Mouse (Mus musculus) embryonic stem cell, embryonic (primary cell): ENCODE results near the gene Zbtb40.

Experiments used
- CTCF ChIA-PET, 4 experiments: fragments of 300-600 bp in 2 of 4; fragments of 350-600 bp in 2 of 4; sonication (Branson Sonifier 250); formaldehyde crosslinking; loops; one replicate each; lab custom pipeline; 2022; ENCODE audit warnings: inconsistent platforms in 2 of 4; lab: Charles Lee
- POLR2A ChIA-PET, 4 experiments: fragments of 300-600 bp in 2 of 4; fragments of 350-600 bp in 2 of 4; sonication (Branson Sonifier 250); formaldehyde crosslinking; loops; one replicate each; lab custom pipeline; 2022; ENCODE audit warnings: antibody characterized with exemption in 4 of 4, inconsistent platforms in 1 of 4; lab: Charles Lee

The Zbtb40 gene

DNA sequence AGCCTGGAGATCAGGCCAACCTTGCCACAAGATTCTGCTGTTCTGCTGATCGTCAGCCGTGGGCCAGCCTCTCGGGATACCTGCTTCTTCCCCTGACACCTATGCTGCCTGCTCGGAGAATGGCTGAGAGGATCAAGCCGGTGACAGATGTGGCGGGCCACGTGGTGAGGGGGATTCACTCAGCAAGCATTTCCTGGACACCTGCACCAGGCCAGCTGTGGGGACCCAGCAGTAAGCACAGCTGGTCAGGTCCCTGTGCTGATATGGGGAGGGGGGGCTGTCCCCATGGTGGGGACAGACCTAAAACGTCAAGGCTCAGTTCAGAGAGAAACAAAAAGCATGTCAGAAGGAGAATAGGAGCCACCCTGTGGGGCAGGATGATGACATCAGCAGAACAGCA, 79.5 kb downstream of the Zbtb40 start:
- CTCF ChIA-PET, result interaction anchor here (0.5 to 4.7 kb wide), 19 partner anchors 13 to 756 kb away, joined by 3 to 43 read pairs (median 4); no protein-coding TSS in a partner anchor
- POLR2A ChIA-PET, result interaction anchor here in 2 of 4 experiments (0.6 to 2.3 kb wide), 6 partner anchors 12 to 178 kb away, joined by 3 to 10 read pairs (median 3); partner anchors contain the start of gene Epha8 (in 1 of the 2)

DNA sequence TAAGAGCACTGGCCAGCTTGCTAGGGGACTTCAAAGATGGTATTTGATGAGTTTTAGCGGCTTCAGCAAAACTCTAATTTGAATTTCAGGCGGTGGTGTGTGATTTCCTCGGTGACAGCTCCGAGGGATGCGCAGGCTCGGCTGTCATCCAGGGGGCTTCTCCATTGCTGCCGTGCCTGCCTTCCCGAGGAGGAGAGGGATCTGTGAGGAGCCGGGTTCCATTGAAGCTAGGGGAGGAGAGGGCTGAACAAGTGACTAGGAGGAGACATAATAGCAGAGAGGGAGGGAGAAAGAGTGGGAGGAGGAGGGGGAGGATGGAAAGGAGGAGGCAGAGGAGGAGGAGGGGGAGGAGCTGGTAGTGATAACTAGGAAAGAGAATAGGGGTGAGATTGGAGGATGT, 81.1 kb downstream of the Zbtb40 start:
- CTCF ChIA-PET, result interaction anchor here in 3 of 4 experiments (0.9 to 4.7 kb wide), 6 partner anchors 14 to 80 kb away, joined by 3 to 43 read pairs (median 3); no protein-coding TSS in a partner anchor
- POLR2A ChIA-PET, result interaction anchor here in 1 of 4 experiments (0.7 kb wide), 1 partner anchor 1121 kb away, joined by 3 read pairs; no protein-coding TSS in a partner anchor

DNA sequence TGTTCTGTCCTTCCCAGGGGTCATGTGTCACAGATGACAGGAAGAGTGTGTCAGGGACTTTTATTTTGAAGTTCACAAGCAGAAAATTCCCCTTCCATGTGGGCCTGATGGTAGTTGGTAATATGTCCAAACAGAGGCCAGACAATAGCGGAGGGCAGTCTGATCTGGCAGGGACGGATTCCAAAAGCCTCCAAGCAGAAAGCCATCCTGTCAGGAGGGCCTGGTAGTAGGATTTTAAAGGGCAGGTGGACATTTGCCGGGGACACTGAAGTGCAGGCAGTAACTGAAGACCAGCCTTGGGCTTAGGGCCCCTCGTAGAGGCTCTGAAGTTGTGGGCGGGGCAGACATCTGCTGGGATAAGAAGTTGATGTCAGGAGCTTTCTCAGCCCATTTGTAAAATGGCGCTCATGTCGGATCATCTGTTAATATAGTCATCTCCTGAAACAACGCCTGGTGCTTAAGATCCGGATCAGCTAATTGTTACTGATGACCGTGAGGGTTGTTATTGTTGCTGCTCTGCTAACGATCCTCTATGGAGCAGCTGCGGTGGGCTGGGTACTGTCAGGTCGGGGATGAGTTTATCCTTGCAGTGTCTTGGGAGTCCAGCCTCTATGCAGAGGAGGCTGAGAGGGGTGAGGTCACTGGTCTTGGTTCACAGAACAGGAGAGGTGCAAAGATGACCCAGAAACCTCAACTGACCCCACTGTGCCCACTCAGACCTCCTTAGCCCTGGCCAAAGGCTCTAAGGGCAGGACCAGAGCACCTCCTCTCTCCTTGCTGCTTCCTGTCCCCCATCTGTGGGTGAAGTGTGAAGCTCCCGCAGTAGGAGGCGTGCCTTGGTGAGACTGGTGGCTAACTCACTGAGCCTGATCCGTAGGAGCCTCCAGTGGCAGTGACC, 81.9 kb downstream of the Zbtb40 start:
- POLR2A ChIA-PET, result interaction anchor here in 3 of 4 experiments (0.6 to 1.6 kb wide), 4 partner anchors 9 to 544 kb away, joined by 3 to 4 read pairs (median 4); partner anchors contain the start of gene C1qc (in 1 of the 3)
- CTCF ChIA-PET, result interaction anchor here (0.6 to 4.7 kb wide), 14 partner anchors 14 to 925 kb away, joined by 3 to 43 read pairs (median 4); no protein-coding TSS in a partner anchor

DNA sequence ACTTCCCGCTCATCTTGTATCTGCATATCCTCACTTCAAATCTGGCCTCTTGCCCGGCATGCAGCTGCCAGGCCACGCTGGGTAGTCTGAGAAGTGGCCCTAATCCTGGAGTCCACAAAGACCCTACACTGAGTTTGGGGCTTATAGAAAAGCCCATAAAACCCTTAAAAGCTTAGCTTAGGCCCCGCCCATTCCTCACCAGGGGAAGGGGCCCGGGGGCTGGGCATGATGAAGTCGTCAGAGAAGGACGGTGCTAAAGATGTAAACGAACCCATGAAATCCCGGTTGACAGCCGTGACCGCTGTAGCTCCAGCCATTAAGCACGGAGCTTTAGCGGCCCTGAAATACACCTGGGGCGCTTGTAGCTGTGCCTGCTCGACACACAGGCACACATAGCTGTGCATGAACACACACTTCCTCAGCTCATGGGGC, 83.6 kb downstream of the Zbtb40 start:
- ChIA-PET POLR2A (interaction anchor here in 3 of 4 experiments (0.7 to 1.6 kb wide), 3 partner anchors 9 to 72 kb away, joined by 3 read pairs; partner anchors contain the start of gene C1qc (in 1 of the 3)), CTCF (interaction anchor here in 3 of 4 experiments (0.5 to 4.2 kb wide), 8 partner anchors 16 to 50 kb away, joined by 3 to 12 read pairs (median 6); no protein-coding TSS in a partner anchor)

DNA sequence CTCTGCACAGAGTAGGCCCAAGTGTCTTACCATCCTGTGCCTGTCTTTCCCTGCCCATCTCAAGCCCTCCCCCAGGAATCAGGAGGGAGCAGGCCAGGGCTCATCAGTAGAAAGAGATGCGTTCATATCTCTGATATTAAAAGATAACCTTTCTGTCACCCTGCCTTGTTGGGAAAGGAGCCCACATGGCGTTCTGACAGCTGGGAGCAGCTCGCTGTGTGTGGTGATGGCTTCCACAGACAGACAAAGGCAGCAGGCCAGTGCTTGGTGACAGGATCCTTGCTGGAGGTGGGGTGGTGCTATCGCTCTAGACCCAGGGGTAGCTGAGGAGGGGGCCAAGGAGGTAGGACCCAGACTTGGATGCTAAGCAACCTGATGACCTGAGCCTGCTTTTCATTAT, 86.2 kb downstream of the Zbtb40 start:
- ChIA-PET CTCF (interaction anchor here in 3 of 4 experiments (0.6 to 4.2 kb wide), 11 partner anchors 8 to 574 kb away, joined by 3 to 15 read pairs (median 5); no protein-coding TSS in a partner anchor), POLR2A (interaction anchor here in 2 of 4 experiments (0.5 to 1.2 kb wide), 2 partner anchors 46 to 1276 kb away, joined by 3 read pairs; no protein-coding TSS in a partner anchor)

DNA sequence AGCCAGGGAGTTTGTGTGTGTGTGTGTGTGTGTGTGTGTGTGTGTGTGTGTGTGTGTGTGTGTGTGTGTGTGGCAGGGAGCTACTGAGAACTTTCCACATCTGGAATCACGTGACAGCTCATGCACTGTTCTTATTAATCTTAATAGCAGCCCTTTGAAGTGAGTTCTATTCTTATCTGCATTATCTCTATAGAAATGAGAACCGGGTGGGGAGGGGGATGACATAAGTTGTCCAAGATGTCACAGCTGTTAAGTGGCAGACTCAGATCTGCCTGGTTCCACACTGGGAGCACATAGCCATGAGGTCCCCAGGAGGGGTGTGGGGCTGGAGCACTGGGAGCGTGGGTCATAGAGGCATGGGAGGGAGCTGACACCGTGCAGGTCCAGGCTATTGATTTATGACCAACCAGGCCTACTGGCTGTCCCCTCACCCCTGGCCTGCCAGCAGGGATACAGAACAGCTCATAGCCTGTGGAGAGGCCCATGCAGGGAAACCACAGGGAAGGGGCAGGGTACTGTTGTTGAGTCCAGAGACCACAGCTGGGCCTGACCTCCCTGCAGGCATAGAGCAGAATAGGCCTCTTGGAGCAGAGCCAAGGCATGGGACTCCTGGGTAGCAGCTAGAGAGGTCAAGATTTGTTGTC, 86.8 kb downstream of the Zbtb40 start:
- CTCF ChIA-PET, result interaction anchor here in 3 of 4 experiments (0.6 to 2.4 kb wide), 13 partner anchors 8 to 574 kb away, joined by 3 to 15 read pairs (median 5); no protein-coding TSS in a partner anchor

DNA sequence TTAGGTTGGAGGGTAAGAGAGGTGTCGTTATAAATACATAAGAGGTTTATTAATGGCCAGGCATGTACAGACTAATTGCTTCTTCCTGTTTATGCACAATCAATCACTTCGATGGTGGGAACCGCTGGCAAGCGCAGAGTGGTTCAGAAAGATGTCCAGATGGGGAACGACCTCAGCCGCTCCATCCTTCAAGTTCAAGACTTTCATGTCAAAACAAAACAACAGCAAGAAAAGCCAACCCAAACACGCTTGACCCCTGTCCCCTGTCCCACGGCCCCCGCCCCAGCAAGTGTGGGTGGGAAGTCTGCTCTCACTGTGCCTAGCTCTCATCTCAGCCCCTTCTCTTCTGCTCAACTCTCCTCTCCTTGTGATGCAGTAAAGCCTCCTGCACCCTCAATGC, 88.0 kb downstream of the Zbtb40 start:
- CTCF ChIA-PET, result interaction anchor here in 3 of 4 experiments (0.6 to 3.6 kb wide), 7 partner anchors 10 to 276 kb away, joined by 3 to 16 read pairs (median 4); no protein-coding TSS in a partner anchor

More for the DNA sequence above, 86.8 kb downstream of the Zbtb40 start:
- POLR2A ChIA-PET, result interaction anchor here in 3 of 4 experiments (0.5 to 1.2 kb wide), 6 partner anchors 20 to 1276 kb away, joined by 3 to 4 read pairs (median 4); no protein-coding TSS in a partner anchor

DNA sequence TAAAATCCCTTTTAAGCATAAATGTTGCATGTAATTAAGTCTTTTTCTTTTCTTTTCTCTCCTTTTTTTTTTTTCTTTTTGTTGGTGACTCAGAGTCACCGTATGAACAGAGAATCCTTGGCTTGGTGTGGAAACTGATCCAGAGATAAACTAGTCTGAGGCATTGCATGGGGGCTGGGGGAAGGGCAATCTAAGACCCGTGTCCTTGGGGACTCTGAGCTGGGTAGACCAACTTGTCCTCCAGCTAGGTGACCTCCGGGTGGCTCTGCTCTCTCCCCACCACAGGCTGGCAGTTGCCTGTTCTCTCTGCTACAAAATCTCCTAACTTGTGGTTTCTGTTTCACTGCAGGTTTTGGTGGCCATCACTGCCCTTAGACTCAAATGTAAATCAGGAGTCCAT, 88.5 kb downstream of the Zbtb40 start:
- POLR2A ChIA-PET, result interaction anchor here in 3 of 4 experiments (0.6 to 1.4 kb wide), 3 partner anchors 11 to 442 kb away, joined by 3 to 4 read pairs (median 3); no protein-coding TSS in a partner anchor
- CTCF ChIA-PET, result interaction anchor here in 3 of 4 experiments (0.6 to 3.6 kb wide), 4 partner anchors 11 to 85 kb away, joined by 3 to 16 read pairs (median 4); no protein-coding TSS in a partner anchor

More for the DNA sequence above, 88.0 kb downstream of the Zbtb40 start:
- POLR2A ChIA-PET, result interaction anchor here in 2 of 4 experiments (0.6 to 1.2 kb wide), 2 partner anchors 21 to 1816 kb away, joined by 3 read pairs; no protein-coding TSS in a partner anchor

DNA sequence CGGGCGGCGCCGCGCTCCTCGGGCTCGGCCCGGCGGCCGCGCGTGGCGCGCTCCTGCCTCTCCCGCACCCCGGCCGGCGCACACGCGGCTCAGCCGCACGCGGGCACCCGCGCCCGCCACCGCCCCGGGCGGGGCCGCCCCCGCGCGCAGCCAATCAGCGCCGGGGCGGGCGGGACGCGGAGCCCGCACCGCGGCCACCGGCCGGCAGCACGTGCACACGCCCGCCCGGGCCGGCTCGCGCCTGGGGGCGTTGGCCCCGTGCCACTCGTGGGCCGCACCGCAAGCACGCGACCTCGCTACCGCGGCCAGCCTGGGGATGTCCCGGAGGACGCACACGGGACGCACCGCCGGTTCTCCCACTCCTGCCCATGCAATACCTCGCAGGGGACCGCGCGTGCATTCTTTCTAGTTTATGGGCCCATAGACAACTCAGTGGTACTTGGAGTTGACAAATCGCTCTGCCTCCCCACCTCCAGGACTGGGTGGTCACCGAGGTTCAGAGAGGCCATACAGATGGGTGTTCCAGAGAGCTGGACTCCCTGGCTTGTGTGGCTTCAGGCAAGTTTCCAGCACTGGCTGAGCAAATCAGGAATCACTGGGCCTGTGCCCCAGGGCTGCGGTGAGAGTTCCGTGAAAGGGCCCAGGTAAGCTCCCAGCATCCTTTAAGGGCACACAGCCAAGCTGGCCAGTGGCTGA, 91.7 kb downstream of the Zbtb40 start, which contains the start of gene Epha8:
Epha8 (minus strand) TSS at position 66 of the 696 bp plus-strand sequence.
- CTCF ChIA-PET, result interaction anchor here in 3 of 4 experiments (0.5 to 3.6 kb wide), 8 partner anchors 14 to 779 kb away, joined by 3 to 16 read pairs (median 5); no protein-coding TSS in a partner anchor

DNA sequence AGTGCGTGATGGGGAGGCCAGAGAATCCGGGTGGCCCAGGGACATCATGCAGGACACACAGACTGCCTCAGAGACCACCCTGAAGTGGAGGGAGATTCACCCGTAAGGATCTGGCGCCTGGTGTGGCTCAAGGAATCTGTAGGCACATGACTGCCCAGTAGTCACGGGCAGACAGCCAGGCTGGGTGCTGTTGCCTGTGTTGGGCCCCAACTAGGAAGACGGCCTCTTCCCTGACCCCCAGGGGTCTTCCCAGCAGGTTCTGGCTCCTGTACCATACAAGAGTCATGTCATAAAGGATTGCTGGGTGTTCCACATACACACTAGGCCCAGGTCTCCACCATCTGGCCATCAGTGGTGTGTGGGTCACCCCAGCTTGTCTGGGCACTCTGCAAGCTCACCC, 94.0 kb downstream of the Zbtb40 start:
- ChIA-PET CTCF (interaction anchor here in 1 of 4 experiments (0.6 kb wide), 1 partner anchor 529 kb away, joined by 3 read pairs; no protein-coding TSS in a partner anchor), POLR2A (no interaction called here)

More for the DNA sequence above, 91.7 kb downstream of the Zbtb40 start, which contains the start of gene Epha8:
- POLR2A ChIA-PET, result interaction anchor here in 2 of 4 experiments (1.0 to 1.5 kb wide), 2 partner anchors 13 to 71 kb away, joined by 3 to 7 read pairs; partner anchors contain the start of gene C1qb (in 1 of the 2)

DNA sequence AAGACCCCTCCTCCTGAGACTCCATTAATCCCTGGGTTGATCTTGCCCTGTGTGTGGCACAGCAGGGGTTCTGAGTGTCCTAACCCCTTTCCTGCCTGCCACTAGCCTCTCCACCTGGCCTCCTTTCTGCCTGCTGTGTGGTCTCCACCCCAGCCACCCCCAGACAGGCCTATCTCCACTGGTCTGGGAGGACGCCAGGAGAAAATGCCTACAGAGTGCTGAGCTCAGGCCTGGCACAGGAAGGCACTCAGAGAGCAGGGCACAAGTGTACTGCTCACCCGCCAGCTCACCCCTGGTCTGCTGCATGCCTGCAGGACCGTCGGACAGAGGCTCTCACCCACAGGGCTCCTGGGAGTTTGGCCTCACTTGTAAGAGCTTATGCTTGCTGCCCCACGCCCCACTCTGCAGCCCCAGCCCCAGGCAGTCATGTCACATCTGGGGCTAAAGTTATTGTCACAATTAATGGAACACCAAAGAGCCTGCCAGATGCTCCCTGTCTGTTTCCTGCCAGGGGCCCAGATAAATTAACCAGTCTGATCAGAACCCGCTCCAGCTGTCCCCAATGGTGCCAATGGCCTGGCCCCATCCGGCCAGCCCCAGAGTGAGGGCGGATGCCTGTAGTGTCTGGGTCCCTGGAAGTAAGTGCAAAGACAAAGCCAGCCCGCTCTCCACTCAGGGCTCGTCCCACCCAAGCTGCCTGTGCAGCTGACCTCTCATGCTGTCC, 99.2 kb downstream of the Zbtb40 start:
- ChIA-PET CTCF (interaction anchor here in 3 of 4 experiments (0.6 to 3.0 kb wide), 7 partner anchors 20 to 210 kb away, joined by 3 to 14 read pairs (median 4); no protein-coding TSS in a partner anchor), POLR2A (interaction anchor here in 1 of 4 experiments (1.3 to 1.5 kb wide), 2 partner anchors 9 to 22 kb away, joined by 3 read pairs; no protein-coding TSS in a partner anchor)

DNA sequence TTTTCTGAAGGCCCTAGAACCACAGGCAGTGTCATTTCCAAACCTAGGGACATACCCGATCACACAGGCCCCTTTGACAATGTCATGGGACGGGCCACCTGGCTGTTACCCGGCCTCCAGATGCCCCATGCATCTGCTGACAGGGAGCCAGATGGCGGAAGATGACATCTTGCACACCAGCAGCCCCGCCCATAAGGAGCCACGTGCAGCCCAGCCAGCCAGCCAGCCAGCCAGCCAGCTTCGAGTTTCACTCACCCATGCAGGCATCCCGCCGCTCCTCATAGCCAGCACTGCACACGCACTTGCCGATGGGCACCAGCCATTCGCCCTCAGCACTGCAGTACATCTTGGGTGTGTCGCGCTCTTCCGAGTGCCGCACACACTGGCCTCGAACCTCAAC, 103.2 kb downstream of the Zbtb40 start:
- POLR2A ChIA-PET, result interaction anchor here in 1 of 4 experiments (2.1 kb wide), 1 partner anchor 11 kb away, joined by 4 read pairs; no protein-coding TSS in a partner anchor
- CTCF ChIA-PET, result interaction anchor here in 3 of 4 experiments (0.5 to 1.9 kb wide), 5 partner anchors 16 to 40 kb away, joined by 3 to 5 read pairs (median 4); no protein-coding TSS in a partner anchor

DNA sequence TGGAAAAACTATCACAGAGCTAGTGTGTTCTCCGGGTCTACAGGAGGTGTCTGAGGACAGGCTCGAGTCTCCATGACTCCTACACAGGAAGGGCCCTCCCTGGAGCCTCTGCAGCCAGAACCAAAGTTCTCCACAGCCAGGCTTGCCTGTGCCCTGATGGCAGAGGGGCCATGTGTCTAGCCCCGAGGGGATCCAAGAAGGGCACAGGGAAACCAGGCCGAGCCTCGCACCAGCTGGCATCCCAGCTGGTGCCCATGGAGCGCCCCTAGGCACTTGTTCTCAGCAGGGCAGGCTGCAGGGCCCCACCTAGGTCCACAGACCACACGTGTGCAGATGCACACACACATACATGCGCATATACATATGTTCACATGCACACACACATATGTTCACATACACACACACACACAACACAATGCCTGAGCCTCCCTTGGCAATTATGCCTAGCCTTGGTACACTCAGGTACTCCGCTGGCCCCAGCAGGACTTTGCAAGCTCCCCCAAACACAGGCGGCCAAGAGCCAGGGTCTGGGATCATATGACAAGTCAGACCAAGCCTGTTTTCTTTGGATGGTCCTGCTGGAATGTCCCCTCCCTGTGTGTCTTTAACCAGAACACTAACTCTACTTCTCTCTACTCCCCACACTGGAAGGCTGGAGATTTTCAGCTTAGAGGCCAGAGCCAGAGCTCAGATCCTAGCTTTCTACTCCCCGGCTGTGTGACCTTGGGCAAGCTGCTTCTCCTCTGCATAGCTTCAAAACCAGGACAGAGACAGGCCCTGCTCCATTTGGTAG, 103.8 kb downstream of the Zbtb40 start:
- POLR2A ChIA-PET, result interaction anchor here in 1 of 4 experiments (2.1 kb wide), 1 partner anchor 10 kb away, joined by 4 read pairs; no protein-coding TSS in a partner anchor
- CTCF ChIA-PET, result interaction anchor here (0.5 to 1.9 kb wide), 7 partner anchors 16 to 39 kb away, joined by 3 to 6 read pairs (median 4); no protein-coding TSS in a partner anchor

DNA sequence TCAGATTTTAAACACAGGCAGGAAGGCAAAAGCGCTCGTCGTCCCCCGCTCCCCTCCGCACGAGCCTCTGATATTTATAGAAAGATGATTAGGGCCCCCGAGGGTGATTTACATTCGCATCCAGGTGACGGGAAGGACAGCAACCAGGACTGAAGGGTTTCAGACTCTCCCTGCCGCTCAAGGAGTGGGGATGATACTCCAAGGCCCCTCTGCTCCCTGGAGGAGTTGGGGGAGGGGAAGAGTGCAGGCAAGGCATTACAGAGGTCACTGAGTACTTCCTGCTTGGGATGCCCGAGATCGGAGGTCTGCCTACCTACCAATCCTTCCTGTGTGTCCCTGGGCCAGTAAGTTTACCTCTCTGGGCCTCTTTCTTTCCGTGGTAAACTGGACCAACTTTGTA, 105.4 kb downstream of the Zbtb40 start:
- ChIA-PET POLR2A (no interaction called here), CTCF (interaction anchor here in 1 of 4 experiments (1.1 kb wide), 1 partner anchor 14 kb away, joined by 7 read pairs; no protein-coding TSS in a partner anchor)

DNA sequence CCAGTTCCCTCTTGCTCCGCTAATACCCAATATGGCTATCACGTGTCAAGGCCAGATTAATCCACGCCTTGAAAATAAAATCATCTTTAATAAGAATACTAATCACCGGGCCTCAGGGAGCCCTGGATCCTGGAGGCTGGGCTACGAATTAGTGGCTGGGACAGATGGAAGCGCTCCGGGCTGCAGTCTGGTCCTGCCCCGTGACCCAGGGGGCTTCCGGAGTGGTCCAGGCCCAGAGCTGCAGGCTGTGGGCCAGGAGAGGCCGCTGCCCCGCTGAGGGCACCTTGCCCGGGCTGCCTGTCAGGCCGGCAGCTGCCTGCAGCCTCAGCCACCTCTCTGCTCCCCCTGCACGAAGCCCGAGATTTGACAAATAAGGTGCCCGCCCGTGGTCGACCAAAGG, 105.8 kb downstream of the Zbtb40 start:
- ChIA-PET POLR2A (no interaction called here), CTCF (interaction anchor here in 2 of 4 experiments (1.0 to 1.1 kb wide), 2 partner anchors 14 to 28 kb away, joined by 4 to 7 read pairs; no protein-coding TSS in a partner anchor)
